Mouse (Mus musculus) kidney, embryonic 15.5 days (tissue): ENCODE data around the gene Gp1ba. TPM values are rescaled to one million over a fixed set of nuclear protein-coding genes. Genes with fewer than 3 reads are reported as not detected.

Experiments used
- ATAC-seq: fragments of 200-750 bp; cut with Nextera tagmentation; replicated peaks from 2 replicates; pipeline ENCODE4 v1.8.0; 2017; ENCODE audit warnings: moderate TSS enrichment; ENCODE audit not compliant: low FRiP score
- H3K27ac ChIP-seq: fragments of 300-500 bp; sonication (generic); 2 replicates; pipeline ENCODE4 v1.5.1; 2015; ENCODE audit warnings: mild to moderate bottlenecking, inconsistent platforms
- H3K27me3 ChIP-seq: fragments of 300-500 bp; sonication (generic); 2 replicates; pipeline ENCODE4 v1.6.1; 2015; ENCODE audit warnings: inconsistent platforms
- H3K36me3 ChIP-seq: fragments of 300-500 bp; sonication (generic); 2 replicates; pipeline ENCODE4 v1.6.1; 2015; ENCODE audit warnings: inconsistent platforms
- H3K4me1 ChIP-seq: fragments of 300-500 bp; sonication (generic); 2 replicates; pipeline ENCODE4 v1.6.1; 2015; ENCODE audit warnings: inconsistent platforms
- H3K4me2 ChIP-seq: fragments of 300-500 bp; sonication (generic); 2 replicates; pipeline ENCODE4 v1.6.1; 2015; ENCODE audit warnings: moderate library complexity, mild to moderate bottlenecking, inconsistent platforms
- H3K4me3 ChIP-seq: fragments of 300-500 bp; sonication (generic); replicated peaks from 2 replicates; pipeline ENCODE4 v1.5.1; 2015; ENCODE audit warnings: mild to moderate bottlenecking, inconsistent platforms
- H3K9ac ChIP-seq: fragments of 300-500 bp; sonication (generic); 2 replicates; pipeline ENCODE4 v1.6.1; 2015; ENCODE audit warnings: mild to moderate bottlenecking, inconsistent platforms
- H3K9me3 ChIP-seq: fragments of 300-500 bp; sonication (generic); replicated peaks from 2 replicates; pipeline ENCODE4 v1.6.1; 2016; ENCODE audit warnings: inconsistent platforms
- WGBS: fragments of 180-500 bp; shearing (Covaris S2); methylation state at CpG from one replicate; pipeline ENCODE4 v1.1.7; 2015; ENCODE audit warnings: mixed read lengths; 5-methylcytosine and 5-hydroxymethylcytosine counted together
- polyA plus RNA-seq: library from polyadenylated mRNA; unstranded; fragments of >200 nt; fragmentation: Nextera tagmentation; extraction: Ambion mirVana; gene quantifications from 2 replicates; pipeline ENCODE4 v1.2.1, GENCODE M21; 2015

Gp1ba gene
- polyA plus RNA-seq, 1 experiment from 2014 or later: 0.30 TPM

- Histone ChIP-seq H3K9me3 (no peaks in the 10 kb centered on the region), H3K36me3 (peaks cover 36% of the 10 kb centered on the region), H3K27me3 (no peaks in the 10 kb centered on the region), H3K4me1 (peaks cover 53% of the 10 kb centered on the region), H3K4me3 (peak overlapping the region; percentile 100), H3K9ac (peak overlapping the region; percentile 99), H3K27ac (peak overlapping the region; percentile 99), H3K4me2 (peak overlapping the region; percentile 95)
- no peak for ATAC-seq
- WGBS: 11% methylated on average over 16 of the region's 16 CpGs
Measured at GRCm38 (mm10) chr11:70656456-70656927, 17.6 kb downstream of the Gp1ba start.

- H3K27ac ChIP-seq: peak within 1 kb of the TSS; percentile 99
- ATAC-seq: no peak
- peaks cover 35% of the 10 kb centered on the region for H3K36me3 ChIP-seq
- H3K9me3 ChIP-seq: no peaks in the 10 kb centered on the region
- H3K4me3 ChIP-seq: peak within 1 kb of the TSS; percentile 100
- peaks cover 49% of the 10 kb centered on the region for H3K4me1 ChIP-seq
- 14% methylated on average over 3 of the region's 3 CpGs for WGBS
- H3K9ac ChIP-seq: peak within 1 kb of the TSS; percentile 99
- H3K4me2 ChIP-seq: peak within 1 kb of the TSS; percentile 95
- H3K27me3 ChIP-seq: no peaks in the 10 kb centered on the region
Measured at GRCm38 (mm10) chr11:70656964-70657363, 18.0 kb downstream of the Gp1ba start, which contains the start of gene Eno3. Gene Eno3 (plus strand): TSS chr11:70657202.

GRCm38 (mm10) chr11:70657573-70657972 lies 18.7 kb downstream of the Gp1ba start:
- peak overlapping the region; percentile 95 for H3K4me2 ChIP-seq
- H3K4me3 ChIP-seq: no peak overlapping the region
- H3K36me3 ChIP-seq: peaks cover 35% of the 10 kb centered on the region
- 30% methylated on average over 6 of the region's 6 CpGs for WGBS
- no peaks in the 10 kb centered on the region for H3K9me3 ChIP-seq
- peak overlapping the region; percentile 99; the same call in 1 of the 2 replicates for H3K27ac ChIP-seq
- H3K9ac ChIP-seq: 0 out of 2 replicates have a peak overlapping the region, but pooled peaks have one; percentile 19
- peaks cover 43% of the 10 kb centered on the region for H3K4me1 ChIP-seq
- no peaks in the 10 kb centered on the region for H3K27me3 ChIP-seq
- no peak for ATAC-seq

- Histone ChIP-seq H3K4me3 (no peak overlapping the region), H3K9me3 (no peaks in the 10 kb centered on the region), H3K27me3 (no peaks in the 10 kb centered on the region), H3K9ac (no peak overlapping the region), H3K27ac (no peak overlapping the region), H3K4me1 (peaks cover 39% of the 10 kb centered on the region), H3K36me3 (peaks cover 35% of the 10 kb centered on the region), H3K4me2 (peak overlapping the region; percentile 95)
- WGBS: 40% methylated on average over 9 of the region's 9 CpGs
- ATAC-seq: no peak
Measured at GRCm38 (mm10) chr11:70657991-70658390, 19.1 kb downstream of the Gp1ba start.

GRCm38 (mm10) chr11:70658521-70658920 lies 19.6 kb downstream of the Gp1ba start:
- peaks cover 38% of the 10 kb centered on the region for H3K4me1 ChIP-seq
- peaks cover 38% of the 10 kb centered on the region for H3K36me3 ChIP-seq
- no peaks in the 10 kb centered on the region for H3K27me3 ChIP-seq
- no peak for ATAC-seq
- no peak overlapping the region for H3K4me2 ChIP-seq
- H3K9me3 ChIP-seq: no peaks in the 10 kb centered on the region
- no peak overlapping the region for H3K9ac ChIP-seq
- no peak overlapping the region for H3K27ac ChIP-seq
- no peak overlapping the region for H3K4me3 ChIP-seq
- 79% methylated on average over 5 of the region's 5 CpGs for WGBS

GRCm38 (mm10) chr11:70658942-70659341 lies 20.0 kb downstream of the Gp1ba start:
- H3K9me3 ChIP-seq: no peaks in the 10 kb centered on the region
- H3K27me3 ChIP-seq: no peaks in the 10 kb centered on the region
- no peak overlapping the region for H3K27ac ChIP-seq
- WGBS: 71% methylated on average over 8 of the region's 8 CpGs
- peaks cover 38% of the 10 kb centered on the region for H3K4me1 ChIP-seq
- H3K4me3 ChIP-seq: no peak overlapping the region
- peaks cover 43% of the 10 kb centered on the region for H3K36me3 ChIP-seq
- no peak overlapping the region for H3K9ac ChIP-seq
- no peak overlapping the region for H3K4me2 ChIP-seq
- ATAC-seq: no peak

- 85% methylated on average over 8 of the region's 8 CpGs for WGBS
- peaks cover 59% of the 10 kb centered on the region for H3K36me3 ChIP-seq
- H3K9ac ChIP-seq: no peak overlapping the region
- H3K27me3 ChIP-seq: no peaks in the 10 kb centered on the region
- H3K4me1 ChIP-seq: peaks cover 34% of the 10 kb centered on the region
- H3K9me3 ChIP-seq: no peaks in the 10 kb centered on the region
- ATAC-seq: no peak
- no peak overlapping the region for H3K4me2 ChIP-seq
- no peak overlapping the region for H3K27ac ChIP-seq
- no peak overlapping the region for H3K4me3 ChIP-seq
Measured at GRCm38 (mm10) chr11:70660571-70660970, 21.6 kb downstream of the Gp1ba start.

- H3K9me3 ChIP-seq: no peaks in the 10 kb centered on the region
- no peak overlapping the region for H3K4me2 ChIP-seq
- no peak for ATAC-seq
- H3K4me1 ChIP-seq: peaks cover 24% of the 10 kb centered on the region
- H3K27ac ChIP-seq: no peak overlapping the region
- H3K27me3 ChIP-seq: no peaks in the 10 kb centered on the region
- WGBS: 95% methylated on average over 8 of the region's 8 CpGs
- no peak overlapping the region for H3K9ac ChIP-seq
- peaks cover 75% of the 10 kb centered on the region for H3K36me3 ChIP-seq
- no peak overlapping the region for H3K4me3 ChIP-seq
Measured at GRCm38 (mm10) chr11:70663101-70663500, 24.2 kb downstream of the Gp1ba start.

- H3K4me3 ChIP-seq: no peak overlapping the region
- 85% methylated on average over 6 of the region's 6 CpGs for WGBS
- no peak for ATAC-seq
Measured at GRCm38 (mm10) chr11:70663957-70664356, 25.0 kb downstream of the Gp1ba start.

GRCm38 (mm10) chr11:70664741-70665140 lies 25.8 kb downstream of the Gp1ba start:
- peaks cover 71% of the 10 kb centered on the region for H3K36me3 ChIP-seq
- 86% methylated on average over 9 of the region's 9 CpGs for whole genome bisulfite sequencing
- peaks cover 21% of the 10 kb centered on the region for H3K4me1 ChIP-seq
- no peak overlapping the region for H3K4me3 ChIP-seq
- no peak for ATAC-seq
- H3K27me3 ChIP-seq: no peaks in the 10 kb centered on the region
- H3K9ac ChIP-seq: no peak overlapping the region
- no peak overlapping the region for H3K4me2 ChIP-seq
- H3K9me3 ChIP-seq: no peaks in the 10 kb centered on the region
- no peak overlapping the region for H3K27ac ChIP-seq

More at GRCm38 (mm10) chr11:70663957-70664356, 25.0 kb downstream of the Gp1ba start:
- Histone ChIP-seq H3K9ac (no peak overlapping the region), H3K4me1 (peaks cover 18% of the 10 kb centered on the region), H3K36me3 (peaks cover 75% of the 10 kb centered on the region), H3K9me3 (no peaks in the 10 kb centered on the region), H3K4me2 (no peak overlapping the region), H3K27me3 (no peaks in the 10 kb centered on the region), H3K27ac (no peak overlapping the region)

- no peak overlapping the region for H3K9ac ChIP-seq
- 0 out of 2 replicates have a peak overlapping the region, but pooled peaks have one; percentile 3 for H3K27ac ChIP-seq
- H3K4me2 ChIP-seq: no peak overlapping the region
- no peaks in the 10 kb centered on the region for H3K27me3 ChIP-seq
- no peak overlapping the region for H3K4me3 ChIP-seq
- H3K4me1 ChIP-seq: peaks cover 35% of the 10 kb centered on the region
- no peak for ATAC-seq
- WGBS: 96% methylated on average over 8 of the region's 8 CpGs
- H3K36me3 ChIP-seq: peaks cover 60% of the 10 kb centered on the region
- H3K9me3 ChIP-seq: no peaks in the 10 kb centered on the region
Measured at GRCm38 (mm10) chr11:70666687-70667086, 27.8 kb downstream of the Gp1ba start.

GRCm38 (mm10) chr11:70667271-70668150 lies 28.6 kb downstream of the Gp1ba start:
- Histone ChIP-seq H3K4me3 (peak overlapping the region; percentile 82), H3K27me3 (no peaks in the 10 kb centered on the region), H3K9ac (peak overlapping the region; percentile 60), H3K36me3 (peaks cover 59% of the 10 kb centered on the region), H3K4me1 (peaks cover 35% of the 10 kb centered on the region), H3K27ac (peak overlapping the region; percentile 100), H3K9me3 (no peaks in the 10 kb centered on the region), H3K4me2 (peak overlapping the region; percentile 91)
- WGBS: 60% methylated on average over 14 of the region's 14 CpGs
- no peak for ATAC-seq
